Mouse (Mus musculus): ENCODE data around the gene Hmg20a.
A peak's percentile ranks its signal among the peaks of the same experiment; 100 is the strongest.

Gene Hmg20a

DNA sequence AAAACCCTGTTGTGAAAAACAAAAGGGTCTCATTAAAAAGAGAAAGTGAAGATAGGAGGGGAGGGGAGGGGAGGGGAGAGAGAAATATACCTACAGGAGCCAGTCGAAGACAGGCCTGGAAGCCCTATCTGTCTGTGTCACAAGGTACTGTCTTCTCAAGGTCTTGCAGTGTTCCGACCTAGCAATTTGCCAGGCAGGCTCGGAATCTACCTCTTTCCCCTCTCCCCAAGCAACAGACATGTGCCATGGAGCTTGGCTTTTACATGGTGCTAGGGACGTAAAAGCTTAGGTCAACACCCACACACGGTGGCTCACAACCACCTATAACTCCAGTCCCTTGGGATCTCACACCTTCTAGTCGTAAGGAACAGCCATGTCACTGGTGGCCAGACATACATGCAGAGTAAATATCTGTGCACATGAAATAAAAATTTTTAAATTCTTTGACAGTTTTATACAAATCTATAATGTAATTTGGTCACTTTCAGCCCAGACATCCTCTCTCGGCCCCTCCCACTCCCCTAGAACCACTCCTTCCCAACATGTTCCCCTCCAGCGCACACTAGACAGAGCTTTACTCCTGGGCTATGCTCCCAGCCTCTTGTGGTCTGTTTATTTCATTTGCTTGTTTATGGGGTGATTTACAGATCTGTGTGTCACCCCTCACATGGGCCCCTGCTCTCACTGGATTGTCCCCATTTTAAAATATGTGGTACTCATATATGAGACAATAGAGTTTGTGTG lies 81.1 kb downstream of the Hmg20a start:
- no peak for DNase-seq (ENCODE audit: low spot score)

DNA sequence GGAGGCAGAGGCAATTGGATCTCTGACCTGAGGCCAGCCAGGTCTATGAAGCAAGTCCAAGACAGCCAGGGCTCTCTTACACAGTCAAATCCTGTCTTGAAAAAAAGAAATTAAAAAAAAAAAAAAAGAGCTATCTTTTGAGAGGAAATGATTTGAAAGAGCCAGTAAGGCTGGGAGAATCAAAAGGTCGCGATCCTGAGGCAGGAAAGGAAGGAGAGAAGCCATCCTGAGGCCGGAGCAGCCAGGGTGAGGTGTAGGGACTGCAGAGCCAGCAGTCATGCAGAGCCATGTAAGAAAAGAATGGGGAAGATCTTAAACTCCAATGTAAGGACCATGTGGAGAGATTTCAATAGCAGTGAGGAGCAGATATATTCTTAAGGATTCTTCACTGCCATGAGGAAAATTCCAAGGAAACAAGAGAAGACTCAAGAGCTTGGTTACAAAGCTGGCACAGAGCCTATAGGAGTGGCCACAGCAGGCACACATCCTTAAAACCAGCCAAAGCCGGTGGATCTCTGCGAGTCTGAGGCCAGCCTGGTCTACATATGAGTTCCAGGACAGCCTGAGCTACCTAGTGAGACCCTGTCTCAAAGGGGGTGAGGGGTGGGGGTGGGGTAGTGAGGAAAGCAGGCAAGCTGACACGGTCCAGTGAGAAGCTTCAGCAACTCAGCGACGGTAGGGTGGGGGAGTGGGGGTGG lies 82.6 kb downstream of the Hmg20a start:
- DNase-seq (ENCODE audit: low spot score) = no peak

DNA sequence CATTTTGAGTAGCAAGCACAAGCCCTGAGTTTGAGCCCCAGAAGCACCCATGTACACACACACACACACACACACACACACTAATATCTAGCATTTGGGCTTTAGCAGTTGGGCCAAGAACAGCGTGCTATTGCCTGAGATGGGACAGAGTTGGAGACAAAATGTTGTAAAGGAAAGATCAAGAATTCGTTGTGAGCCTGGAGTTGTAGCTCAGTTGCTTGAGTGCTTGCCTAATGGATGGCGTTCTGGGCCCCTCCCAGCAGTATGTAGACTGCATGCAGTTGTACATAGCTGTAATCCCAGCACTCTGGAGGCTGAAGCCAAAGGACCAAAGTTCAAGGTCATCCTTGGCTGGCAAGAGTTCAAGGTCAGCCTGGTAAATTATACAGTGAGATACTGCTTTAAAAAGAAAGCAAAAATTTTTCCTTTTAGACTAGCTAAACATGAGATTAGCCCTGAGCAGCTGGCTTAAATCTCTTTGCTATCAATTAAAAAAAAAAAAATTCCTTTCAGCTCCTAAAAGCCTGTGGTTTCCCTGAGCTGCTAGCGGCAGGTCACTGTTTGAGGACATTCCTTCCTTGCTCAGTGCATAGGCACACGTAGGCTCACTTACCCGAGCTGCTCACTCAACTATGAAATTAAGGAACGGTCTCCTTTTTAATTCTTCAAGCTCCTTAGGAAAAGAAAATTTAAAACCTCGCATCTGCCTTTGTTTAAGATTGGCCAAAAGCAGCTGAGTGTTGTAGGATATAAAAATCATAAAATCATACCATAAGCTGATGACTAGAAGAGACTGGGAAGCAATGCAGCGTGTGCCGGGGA lies 83.5 kb downstream of the Hmg20a start:
- no peak for DNase-seq (ENCODE audit: low spot score)

DNA sequence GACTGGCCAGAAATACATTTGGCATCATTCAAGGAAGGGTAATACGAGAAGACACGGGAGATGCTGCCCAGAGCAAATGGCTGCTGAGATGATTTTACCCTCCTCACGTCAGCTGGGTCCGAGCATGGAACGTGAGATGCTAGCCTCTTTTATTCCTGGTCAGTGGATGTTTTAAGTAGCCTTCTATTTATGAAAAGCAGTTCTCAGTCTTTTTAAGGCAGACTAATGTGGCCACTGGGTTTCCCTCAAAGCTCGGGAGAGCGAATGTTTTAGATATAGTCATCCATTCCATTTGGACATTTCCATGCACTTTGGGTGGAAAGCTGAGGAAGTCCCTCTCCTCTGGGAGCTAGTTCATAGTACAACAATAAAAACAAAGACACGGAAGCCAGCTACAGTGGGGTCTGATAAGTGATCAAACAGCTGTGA lies 84.1 kb downstream of the Hmg20a start:
- DNase-seq (ENCODE audit: low spot score) = no peak

DNA sequence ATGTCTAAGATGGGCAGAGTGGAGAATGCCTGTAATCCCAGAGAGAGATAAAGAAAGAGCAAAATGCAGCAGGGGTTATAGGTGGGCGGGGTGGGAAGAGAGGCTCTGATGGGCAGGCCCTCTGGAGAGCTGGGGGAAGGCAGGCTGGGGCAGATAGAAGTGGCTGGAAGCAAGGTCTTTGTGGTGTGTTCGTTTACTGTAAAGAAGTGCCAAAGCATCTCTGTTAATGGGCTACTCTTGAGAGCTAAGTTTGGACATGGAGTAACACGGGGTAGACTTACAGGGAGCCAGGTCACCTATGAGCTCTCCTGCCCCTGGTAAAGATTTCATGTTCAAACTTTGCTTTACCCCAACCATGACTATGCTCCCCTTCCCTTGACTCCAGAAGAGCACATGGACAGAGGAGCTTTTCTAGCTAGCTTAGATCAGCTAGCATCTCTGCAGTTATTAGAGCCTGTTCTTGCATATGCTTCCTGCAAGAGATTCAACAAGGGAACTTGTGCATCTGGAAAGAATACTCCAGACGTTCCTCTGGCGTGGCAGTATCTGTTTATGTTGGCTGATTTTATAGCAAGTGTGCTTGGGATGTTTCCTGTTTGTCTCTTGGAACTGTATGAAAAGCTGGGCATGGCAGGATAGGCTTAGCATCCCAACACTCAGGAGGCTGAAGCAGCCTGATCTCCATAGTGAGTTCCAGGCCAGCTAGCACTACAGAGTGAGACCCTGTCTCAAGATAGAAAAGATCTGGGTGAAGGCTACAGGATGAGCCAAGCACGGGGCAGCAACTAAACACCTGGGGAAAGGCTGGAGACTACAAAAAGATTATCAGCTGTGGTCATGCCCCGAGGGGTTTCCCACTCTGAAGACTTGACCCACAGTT lies 85.5 kb downstream of the Hmg20a start:
- DNase-seq (ENCODE audit: low spot score) = no peak

DNA sequence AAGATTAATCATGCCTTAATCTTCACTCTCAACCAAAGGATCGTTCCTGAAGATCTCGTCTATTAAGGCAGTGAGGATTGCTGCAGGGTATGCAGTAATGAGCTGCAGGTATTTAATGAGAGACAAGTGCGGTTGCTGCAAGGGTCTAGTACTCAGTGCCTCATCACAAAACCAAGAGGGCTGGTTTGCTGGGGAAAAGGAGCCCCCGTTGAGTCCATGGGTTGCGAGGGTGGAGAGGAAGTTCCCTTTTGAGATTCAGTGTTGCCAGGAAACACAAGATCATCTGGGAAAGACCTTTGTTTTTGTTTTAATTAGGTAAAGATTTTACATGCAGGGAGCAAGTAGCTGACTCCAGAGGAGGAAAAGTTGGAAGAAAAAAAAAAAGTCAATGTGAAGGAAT lies 86.1 kb downstream of the Hmg20a start:
- no peak for DNase-seq (ENCODE audit: low spot score)

DNA sequence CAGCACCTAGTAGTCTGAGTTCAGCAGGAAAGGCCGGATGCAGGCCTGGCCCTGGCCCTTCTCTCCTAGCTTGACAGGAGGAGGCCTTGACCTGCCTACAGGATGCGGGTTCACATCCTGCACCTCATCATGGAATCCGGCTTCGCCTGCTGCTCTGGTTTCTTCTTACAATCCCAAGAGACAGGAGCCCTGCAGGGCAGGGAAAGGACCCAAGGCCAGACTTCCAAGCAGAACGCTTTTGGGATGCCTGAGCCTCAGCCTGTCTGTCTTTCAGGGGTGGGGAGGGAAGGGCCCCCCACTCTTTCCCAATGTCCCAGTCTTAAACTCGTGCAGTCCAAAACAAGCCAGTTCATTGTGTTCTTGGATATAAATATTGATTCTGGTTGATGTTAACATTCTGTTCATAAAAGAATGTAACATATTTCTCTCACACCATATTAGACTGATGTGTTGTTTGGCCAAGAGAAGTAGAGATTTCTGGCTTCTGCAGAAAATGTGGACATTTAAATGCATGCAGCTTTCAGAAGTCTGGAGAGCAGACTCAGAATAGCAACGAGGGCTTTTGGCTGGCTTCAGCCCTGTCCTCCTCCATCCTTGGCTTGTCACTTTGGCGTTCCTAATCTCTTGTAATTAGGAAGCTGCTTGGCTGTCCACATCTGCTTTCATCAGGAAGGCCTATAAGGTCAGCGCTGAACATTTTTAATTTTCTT lies 86.8 kb downstream of the Hmg20a start:
- DNase-seq (ENCODE audit: low spot score) = no peak

DNA sequence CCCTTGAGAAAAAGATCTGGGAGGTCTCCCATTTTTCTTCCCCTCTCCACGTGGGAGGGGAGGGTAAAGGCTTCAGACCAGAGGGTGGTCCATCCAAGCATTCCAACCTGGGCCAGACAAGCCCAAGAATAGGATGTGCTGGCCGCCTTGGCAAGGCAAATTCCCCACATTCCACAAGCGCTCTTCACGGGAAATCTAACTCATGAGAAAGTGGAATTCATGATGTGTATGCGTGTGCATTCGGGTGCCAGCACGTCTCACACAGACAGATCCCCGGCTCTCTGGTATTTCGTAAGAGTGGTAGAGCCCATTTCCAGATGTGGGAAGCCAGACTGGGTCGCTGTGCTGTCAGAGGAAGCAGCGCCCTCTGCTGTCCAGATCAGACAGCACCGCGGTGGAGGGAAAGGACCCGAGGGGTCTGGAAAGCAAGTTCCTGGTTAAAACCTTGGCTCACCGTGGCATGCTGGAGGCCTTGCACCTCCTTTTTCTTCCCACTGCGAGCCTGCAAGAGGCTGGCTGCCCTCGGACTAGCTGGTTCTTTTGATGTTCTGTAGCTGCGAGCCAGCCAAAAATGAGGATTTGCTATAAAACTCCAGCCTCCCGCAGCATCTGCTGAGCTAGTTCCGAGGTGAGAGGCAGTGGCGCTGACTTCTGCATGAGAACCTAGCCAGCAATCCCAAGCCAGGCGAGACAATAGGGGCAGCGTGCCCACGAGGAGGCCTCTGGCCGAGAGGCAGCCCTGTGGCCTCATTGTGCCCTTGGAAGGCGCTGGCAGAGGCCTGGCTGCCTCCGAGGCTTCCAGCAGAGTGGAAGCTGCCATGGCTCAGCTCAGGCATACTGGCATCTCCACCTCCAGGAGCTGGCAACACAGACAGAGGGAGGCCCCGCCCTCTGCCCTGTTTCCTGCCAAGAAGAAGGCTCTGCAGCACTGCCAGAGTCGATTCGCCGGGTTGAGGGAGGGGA lies 87.7 kb downstream of the Hmg20a start:
- peak; percentile 85 for DNase-seq (ENCODE audit: low spot score)

DNA sequence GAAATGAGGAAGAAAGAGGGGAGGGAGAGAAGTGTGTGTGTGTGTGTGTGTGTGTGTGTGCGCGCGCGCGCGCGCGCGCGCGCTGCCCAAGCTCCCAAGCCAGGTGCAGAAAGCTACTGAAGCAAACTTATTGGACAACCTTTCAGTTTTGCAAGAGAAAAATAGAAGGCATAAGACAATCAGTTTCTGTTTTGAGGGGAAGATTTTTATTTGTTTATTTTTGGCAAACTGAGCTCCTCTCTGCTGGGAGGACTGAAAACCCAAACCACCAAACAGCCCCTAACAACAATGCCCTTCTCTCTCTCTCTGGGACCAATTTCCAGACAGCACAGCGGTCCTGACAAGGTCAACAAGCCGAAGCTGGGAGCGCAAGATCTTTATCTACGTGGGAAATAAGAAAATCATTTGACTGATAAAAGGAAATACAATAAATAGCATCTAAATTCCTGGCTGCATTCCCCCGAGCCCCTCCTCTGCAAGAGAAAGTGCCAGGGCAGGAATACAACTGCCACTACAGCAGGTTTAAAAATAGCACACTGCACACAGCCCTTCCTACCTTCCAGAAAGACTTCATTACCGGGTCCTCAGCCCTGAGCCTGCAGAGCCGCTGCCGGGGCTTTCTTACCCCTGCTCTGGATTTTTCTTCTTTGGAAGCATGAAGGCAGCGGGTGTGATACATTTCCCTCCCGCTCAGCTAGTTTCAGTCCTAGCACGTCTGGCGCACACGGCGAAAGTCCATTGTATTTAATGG lies 88.7 kb downstream of the Hmg20a start:
- DNase-seq (ENCODE audit: low spot score) = no peak

DNA sequence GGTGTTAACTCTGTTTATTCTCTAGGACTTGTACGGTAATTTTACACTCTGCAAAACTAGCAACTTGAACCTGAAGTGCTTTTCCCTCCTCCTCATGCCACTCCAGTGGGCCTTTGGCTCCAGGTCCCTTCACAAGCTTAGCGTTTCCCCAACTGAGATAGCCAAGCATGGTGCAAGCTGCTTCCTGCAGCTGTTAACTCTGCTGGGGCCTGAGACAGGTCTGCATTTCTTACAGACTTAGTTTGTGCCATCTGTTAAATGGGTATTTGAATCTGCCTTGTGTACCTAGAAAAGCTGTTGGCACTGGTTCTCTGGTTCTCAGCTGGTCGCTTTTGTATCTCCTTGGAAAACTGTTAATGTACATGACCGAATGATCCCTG lies 89.3 kb downstream of the Hmg20a start:
- no peak for DNase-seq (ENCODE audit: low spot score)

DNA sequence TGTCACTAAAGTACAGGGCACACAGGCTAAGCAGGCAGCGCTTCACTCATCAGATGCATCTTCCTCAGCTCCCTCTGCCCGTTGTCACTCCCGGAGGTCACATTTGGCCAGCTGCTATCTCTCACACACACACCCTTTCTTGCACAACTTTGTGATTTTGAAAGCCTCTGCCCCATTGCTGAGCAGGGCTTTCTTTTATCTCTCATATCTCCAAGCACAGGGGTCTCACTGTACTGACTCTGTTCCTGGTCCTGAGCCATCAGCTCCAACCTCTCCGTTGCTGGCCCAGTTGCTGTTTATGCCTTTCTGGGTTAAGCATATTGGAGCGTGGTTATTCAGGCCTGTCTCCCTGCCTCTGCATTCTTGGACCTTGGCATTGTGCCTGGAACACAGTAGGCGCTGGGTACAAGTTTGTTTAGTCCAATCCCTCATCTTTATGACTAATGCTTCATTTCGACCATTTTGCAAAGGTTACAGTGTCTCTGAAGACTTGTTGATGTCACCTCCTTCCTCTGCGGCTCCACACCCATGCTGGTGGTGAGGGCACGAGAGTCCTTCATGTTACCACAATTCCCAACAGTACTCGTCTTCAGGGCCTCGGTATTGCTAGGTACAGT lies 90.5 kb downstream of the Hmg20a start:
- DNase-seq (ENCODE audit: low spot score) = peak; percentile 53

DNA sequence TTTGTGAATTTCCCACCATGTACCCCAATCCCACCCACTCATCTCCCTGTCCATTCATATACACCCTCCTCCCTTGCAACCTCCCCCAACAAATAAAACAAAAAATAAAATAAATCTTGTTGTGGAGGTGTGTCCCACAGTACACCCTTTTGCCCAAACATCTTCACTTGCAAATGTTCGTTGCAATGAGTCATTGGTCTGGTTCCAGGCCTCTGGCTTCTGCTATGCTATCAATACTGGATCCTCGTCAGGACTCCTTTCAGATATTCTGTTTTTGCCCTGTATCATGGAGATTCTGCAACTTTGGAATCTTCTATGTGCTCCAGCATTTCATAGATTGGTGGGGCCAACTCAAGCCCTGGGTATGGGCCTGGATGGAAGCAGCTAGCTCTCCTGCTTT lies 91.9 kb downstream of the Hmg20a start:
- no peak for DNase-seq (ENCODE audit: low spot score)

DNA sequence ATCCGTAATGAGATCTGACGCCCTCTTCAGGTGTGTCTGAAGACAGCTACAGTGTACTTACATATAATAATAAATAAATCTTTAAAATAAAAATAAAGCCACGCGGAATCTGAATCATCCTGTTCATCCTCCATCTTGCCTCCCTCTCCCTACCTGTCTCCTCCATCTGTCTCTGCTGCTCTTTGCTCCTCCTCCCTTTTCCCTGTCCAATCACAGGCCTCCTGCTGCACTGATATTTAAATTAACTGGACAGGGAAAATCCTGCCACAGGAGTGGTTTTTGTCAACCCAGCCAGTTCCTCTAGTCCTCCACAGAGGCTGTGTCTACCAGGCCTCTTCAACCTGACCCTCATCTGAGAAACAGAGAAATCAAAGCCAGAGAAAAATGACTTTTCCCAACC lies 94.1 kb downstream of the Hmg20a start:
- no peak for DNase-seq (ENCODE audit: low spot score)

DNA sequence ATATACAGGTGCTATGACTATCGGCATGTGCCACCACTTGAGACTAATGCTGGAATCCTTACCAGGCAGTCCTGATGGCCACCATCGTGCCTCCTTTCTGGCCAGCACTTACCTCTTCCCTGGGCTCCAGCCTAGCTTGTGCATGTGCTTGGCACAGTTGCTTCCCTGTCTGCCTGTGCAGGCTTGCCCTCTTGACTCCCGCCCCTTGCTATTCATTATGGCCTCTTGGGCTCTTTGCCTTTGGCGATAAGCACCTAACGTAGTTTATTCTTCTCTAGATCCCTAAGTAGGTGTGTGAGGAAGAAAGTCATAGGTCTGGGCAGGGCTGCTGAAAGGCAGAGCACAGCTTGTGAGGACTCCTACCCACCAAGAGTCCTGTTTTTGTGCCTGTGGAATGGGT lies 96.7 kb downstream of the Hmg20a start:
- no peak for DNase-seq (ENCODE audit: low spot score)

DNA sequence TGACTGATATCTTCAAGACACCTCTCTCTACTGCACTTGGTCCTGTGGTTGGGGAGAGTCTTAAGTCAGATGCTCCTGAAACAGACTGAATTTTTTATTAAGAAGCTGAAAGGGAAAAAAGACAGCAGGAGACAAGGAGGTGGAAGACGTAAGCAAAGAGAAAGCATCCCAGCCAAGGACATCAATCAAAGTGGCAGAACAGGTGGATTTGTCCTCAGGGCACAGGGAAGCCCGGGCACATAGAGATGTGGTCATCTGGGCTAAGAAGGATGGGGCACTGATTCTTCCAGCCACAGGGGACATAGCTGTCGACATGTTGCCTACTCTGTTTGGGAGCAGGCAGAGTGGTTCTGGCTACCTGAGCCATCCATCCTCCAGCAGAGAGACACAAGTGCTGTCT lies 97.8 kb downstream of the Hmg20a start:
- no peak for DNase-seq (ENCODE audit: low spot score)

DNA sequence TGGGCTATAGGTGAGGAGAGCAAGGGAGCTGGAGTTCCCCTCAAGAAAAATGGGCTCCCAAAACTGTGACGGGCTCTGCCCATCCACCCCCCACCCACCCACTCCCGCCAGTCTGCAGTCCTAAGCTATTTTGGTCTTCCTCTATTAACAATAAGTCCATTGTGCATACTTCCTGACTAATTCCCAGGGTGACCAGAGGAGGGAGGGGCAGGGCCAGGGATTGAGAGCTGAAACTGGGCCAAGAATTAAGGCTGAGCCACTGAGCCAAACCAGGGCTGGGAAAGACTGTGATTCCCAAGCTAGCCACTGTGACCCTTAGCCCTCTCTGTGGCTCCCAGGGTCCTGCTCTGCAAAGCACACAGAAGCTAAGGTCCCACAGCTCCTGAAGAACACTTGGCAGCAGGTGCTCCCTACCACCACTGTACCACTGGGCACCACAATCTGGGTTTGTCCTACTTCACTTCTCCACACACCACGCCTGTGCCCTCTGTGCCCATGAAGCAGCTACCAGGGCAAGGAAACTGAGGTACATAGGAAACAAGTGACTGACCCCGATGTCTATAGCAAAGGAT lies 98.4 kb downstream of the Hmg20a start:
- no peak for DNase-seq (ENCODE audit: low spot score)

DNA sequence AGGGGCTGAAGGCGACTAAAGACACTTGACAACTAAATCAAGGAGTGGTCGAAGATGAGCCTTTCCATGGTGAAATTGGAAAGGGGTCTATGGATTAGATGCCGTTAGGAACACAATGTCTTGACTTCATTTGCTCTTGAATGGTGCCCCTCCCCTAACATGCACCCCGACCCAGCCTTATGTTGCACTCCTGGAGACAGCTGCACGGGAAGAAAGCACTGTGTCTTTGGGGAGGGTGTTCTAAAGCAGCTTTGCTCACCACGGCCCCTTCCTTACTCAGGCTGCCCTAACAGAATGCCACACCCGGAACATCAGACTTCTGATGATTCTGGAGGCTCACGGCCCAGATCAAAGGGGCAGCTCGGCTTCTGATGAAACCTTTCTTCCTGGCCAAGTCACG lies 103.9 kb downstream of the Hmg20a start:
- DNase-seq (ENCODE audit: low spot score) = no peak

DNA sequence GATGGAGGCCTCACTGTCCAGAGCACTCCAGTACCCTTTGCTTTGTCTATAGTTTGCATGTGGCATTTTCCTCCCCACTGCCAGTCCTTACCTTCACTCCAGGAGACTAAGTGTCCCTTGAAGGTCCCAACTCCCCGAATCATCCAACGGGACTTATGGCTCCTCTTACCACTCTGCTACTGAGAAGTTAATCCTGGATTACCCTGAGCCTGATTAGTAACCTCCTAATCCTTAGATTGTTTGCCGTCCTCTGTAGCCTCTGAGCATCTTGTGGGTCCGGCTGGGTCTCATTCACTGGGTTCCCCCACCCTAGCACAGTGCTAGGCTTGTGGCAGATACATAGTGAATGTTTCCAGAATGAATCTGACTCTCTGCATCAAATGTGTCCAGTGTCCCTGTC lies 109.5 kb downstream of the Hmg20a start:
- DNase-seq (ENCODE audit: low spot score) = no peak

DNA sequence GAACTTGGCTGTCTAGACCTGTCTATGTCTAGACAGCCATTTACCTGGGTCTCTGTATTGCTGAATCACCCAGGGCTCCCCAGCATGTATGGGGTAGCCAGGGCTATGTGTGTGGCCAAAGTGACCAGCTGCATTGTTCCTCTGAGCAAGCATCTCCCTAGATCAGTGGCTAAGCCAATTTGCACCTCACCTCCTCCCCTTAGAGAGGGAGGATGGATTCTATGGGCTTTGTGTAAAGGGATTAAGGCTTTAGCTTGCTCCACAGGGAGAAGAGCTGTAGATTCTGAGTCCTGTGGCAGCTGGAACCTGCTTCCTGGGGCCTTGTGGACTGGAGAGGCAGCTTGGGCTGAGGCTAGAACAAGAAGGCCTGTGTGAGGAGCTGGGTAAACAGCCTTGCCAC lies 113.6 kb downstream of the Hmg20a start:
- no peak for DNase-seq (ENCODE audit: low spot score)
